Mouse (Mus musculus) ES-Bruce4 (cell line): ENCODE results near the gene Aanat. TPM values are rescaled to one million over a fixed set of nuclear protein-coding genes. Genes with fewer than 3 reads are reported as not detected.
A peak's percentile ranks its signal among the peaks of the same experiment; 100 is the strongest.

Experiments
- H3K27ac ChIP-seq: 2 replicates; pipeline ENCODE4 v1.5.1; 2012; ENCODE audit warnings: low read length, inconsistent platforms; ENCODE audit not compliant: insufficient read depth
- H3K27me3 ChIP-seq: 2 replicates; pipeline ENCODE4 v1.6.1; 2012; ENCODE audit warnings: mild to moderate bottlenecking, low read length, inconsistent platforms; ENCODE audit not compliant: control insufficient read depth, poor library complexity, insufficient read depth, severe bottlenecking
- H3K36me3 ChIP-seq: 2 replicates; pipeline ENCODE4 v1.6.1; 2012; ENCODE audit warnings: inconsistent platforms, mild to moderate bottlenecking, low read length, moderate library complexity; ENCODE audit not compliant: control insufficient read depth, poor library complexity, insufficient read depth, severe bottlenecking
- H3K4me1 ChIP-seq: one replicate; pipeline ENCODE4 v1.8.1; 2011; ENCODE audit warnings: low read length; ENCODE audit not compliant: control insufficient read depth, insufficient read depth
- H3K4me3 ChIP-seq: 2 replicates; pipeline ENCODE4 v1.5.1; 2011; ENCODE audit warnings: low read depth, mild to moderate bottlenecking, low read length
- H3K9ac ChIP-seq: 2 replicates; pipeline ENCODE4 v1.6.1; 2012; ENCODE audit warnings: low read depth, mild to moderate bottlenecking, inconsistent platforms; ENCODE audit not compliant: poor library complexity, severe bottlenecking
- H3K9me3 ChIP-seq: replicated peaks from 2 replicates; pipeline ENCODE4 v1.6.1; 2012; ENCODE audit warnings: mild to moderate bottlenecking, low read length, inconsistent platforms; ENCODE audit not compliant: control insufficient read depth, poor library complexity, insufficient read depth, severe bottlenecking
- CTCF ChIP-seq: IDR thresholded peaks from one replicate; pipeline ENCODE4 v1.8.1; 2011; ENCODE audit warnings: low read depth, low read length
- EP300 ChIP-seq: IDR thresholded peaks from 2 replicates; pipeline ENCODE4 v1.6.1; 2011; ENCODE audit warnings: low read depth, low read length; ENCODE audit not compliant: insufficient read depth
- POLR2A ChIP-seq: IDR thresholded peaks from one replicate; pipeline ENCODE4 v1.8.1; 2011; ENCODE audit warnings: low read length; ENCODE audit not compliant: insufficient read depth
- polyA plus RNA-seq: library from polyadenylated mRNA; stranded (reverse); fragments of >200 nt; gene quantifications from 2 replicates; pipeline ENCODE4 v1.2.4, GENCODE M21; 2011; ENCODE audit warnings: low read depth; ENCODE audit not compliant: missing spikeins, insufficient read depth, insufficient read length

Gene Aanat
- polyA plus RNA-seq, 1 experiment, result not detected

GRCm38 (mm10) chr11:116644225-116645112 lies 58.2 kb downstream of the Aanat start:
- no peak overlapping the region for H3K27ac ChIP-seq
- H3K27me3 ChIP-seq, result no peaks in the 10 kb centered on the region
- no peak overlapping the region for H3K4me3 ChIP-seq
- no peaks in the 10 kb centered on the region for H3K4me1 ChIP-seq
- TF ChIP-seq EP300 (no peak), CTCF (no peak), POLR2A (no peak)
- H3K36me3 ChIP-seq, result no peaks in the 10 kb centered on the region
- H3K9me3 ChIP-seq, result no peaks in the 10 kb centered on the region
- H3K9ac ChIP-seq, result 0 out of 2 replicates have a peak overlapping the region, but pooled peaks have one; percentile 28

DNA sequence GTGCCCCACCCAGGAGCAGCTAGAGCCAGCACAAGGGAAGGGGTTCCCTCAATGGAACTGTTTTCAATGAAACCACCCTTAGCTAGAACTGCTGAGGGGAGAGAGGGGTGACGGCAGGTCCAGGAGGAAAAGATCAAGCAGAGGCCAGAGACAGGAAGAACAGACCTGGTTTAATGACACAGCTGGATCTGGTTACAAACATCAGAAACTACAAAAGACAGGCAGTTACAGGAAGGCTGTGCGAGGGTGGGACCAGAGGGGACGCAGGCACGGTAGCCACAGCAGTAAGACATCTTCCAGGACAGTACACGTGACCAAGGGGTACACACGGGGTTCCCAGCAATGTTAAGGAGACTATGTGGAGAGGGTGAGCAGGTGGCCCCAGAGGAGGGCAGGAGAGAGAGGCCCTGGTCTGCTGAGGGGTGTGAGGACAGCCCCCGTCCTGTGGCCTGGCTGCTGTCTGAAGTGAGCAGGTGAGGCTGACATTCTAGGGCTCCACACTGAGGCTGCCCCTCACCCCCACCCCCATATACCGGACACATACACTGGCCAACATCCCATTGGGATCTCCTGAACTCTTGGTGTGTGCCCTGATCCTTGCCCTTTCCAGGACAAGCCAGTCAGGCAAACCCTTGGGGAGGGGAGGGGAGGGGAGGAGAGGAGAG lies 59.3 kb downstream of the Aanat start:
- no peak for TF ChIP-seq CTCF
- no peak for TF ChIP-seq POLR2A
- TF ChIP-seq EP300, result no peak
- no peak overlapping the region for H3K27ac ChIP-seq
- H3K36me3 ChIP-seq, result no peaks in the 10 kb centered on the region
- H3K27me3 ChIP-seq, result no peaks in the 10 kb centered on the region
- H3K4me1 ChIP-seq, result no peaks in the 10 kb centered on the region
- H3K9me3 ChIP-seq, result no peaks in the 10 kb centered on the region
- H3K9ac ChIP-seq, result no peak overlapping the region
- H3K4me3 ChIP-seq, result no peak overlapping the region

DNA sequence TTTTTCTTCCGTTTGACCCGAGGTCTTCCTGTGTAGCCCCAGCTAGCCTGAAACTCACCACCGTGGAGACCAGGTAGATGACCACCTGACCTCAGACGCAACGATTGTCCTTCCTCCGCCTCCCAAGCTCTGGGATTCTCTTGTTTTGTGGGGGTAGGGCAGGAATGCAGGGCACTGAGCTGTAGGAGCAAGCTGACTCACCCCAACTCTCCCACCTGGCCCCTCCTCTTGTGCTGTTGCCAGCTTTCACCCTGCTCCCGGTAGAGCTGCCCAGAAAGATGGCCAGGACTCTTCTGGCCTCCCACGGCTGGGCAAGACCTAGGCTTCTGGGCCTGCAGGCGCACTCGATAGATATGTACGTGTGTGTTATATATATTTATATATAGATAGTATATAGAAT lies 59.9 kb downstream of the Aanat start:
- no peak for TF ChIP-seq POLR2A
- Histone ChIP-seq H3K4me1 (no peaks in the 10 kb centered on the region), H3K27me3 (no peaks in the 10 kb centered on the region), H3K27ac (no peak overlapping the region), H3K4me3 (no peak overlapping the region), H3K36me3 (no peaks in the 10 kb centered on the region), H3K9me3 (no peaks in the 10 kb centered on the region), H3K9ac (no peak overlapping the region)

GRCm38 (mm10) chr11:116646771-116647170 lies 60.5 kb downstream of the Aanat start:
- TF ChIP-seq POLR2A (no peak), CTCF (no peak), EP300 (no peak)
- Histone ChIP-seq H3K4me1 (no peaks in the 10 kb centered on the region), H3K36me3 (no peaks in the 10 kb centered on the region), H3K27me3 (no peaks in the 10 kb centered on the region), H3K9me3 (no peaks in the 10 kb centered on the region), H3K9ac (no peak overlapping the region), H3K27ac (no peak overlapping the region), H3K4me3 (no peak overlapping the region)

Other genes starting within 250 kb of the Aanat start
- gene Rnf157, start 173.4 kb upstream of the Aanat start, polyA plus RNA-seq, result 23.1 and 31.8 TPM in 2 replicates
- gene Ubald2, start 152.3 kb upstream of the Aanat start, polyA plus RNA-seq, result 443 and 531 TPM in 2 replicates
- gene Qrich2, start 120.2 kb upstream of the Aanat start, polyA plus RNA-seq, result 0.58 and 1.3 TPM in 2 replicates
- 116 and 120 TPM in 2 replicates for gene Prpsap1, start 92.2 kb upstream of the Aanat start, polyA plus RNA-seq
- 0.64 and 0.88 TPM in 2 replicates for gene Sphk1, start 55.5 kb upstream of the Aanat start, polyA plus RNA-seq
- 36.1 and 43.6 TPM in 2 replicates for gene Ube2o, start 5.0 kb upstream of the Aanat start, polyA plus RNA-seq
- gene Rhbdf2, start 40.6 kb downstream of the Aanat start, polyA plus RNA-seq, result 36.5 and 39.1 TPM in 2 replicates
- gene Prcd, start 67.1 kb downstream of the Aanat start, polyA plus RNA-seq, result not detected in 2 replicates
- not detected in 2 replicates for gene Cygb, start 67.9 kb downstream of the Aanat start, polyA plus RNA-seq
- gene St6galnac1, start 189.1 kb downstream of the Aanat start, polyA plus RNA-seq, result not detected in 2 replicates
- gene Mxra7, start 241.6 kb downstream of the Aanat start, polyA plus RNA-seq, result 20.4 and 22.1 TPM in 2 replicates